Mouse (Mus musculus): ENCODE results near the gene Dld. TPM values are rescaled to one million over a fixed set of nuclear protein-coding genes. Genes with fewer than 3 reads are reported as not detected.
A peak's percentile ranks its signal among the peaks of the same experiment; 100 is the strongest.

Dld gene
- total and polyA plus RNA-seq, 3 experiments, result 85.0 to 406 (median 374) TPM

GRCm38 (mm10) chr12:31375283-31375615 lies 24.0 kb upstream of the Dld start:
- Histone ChIP-seq H3K9ac (ENCODE audit: low read depth, low read length) (no peak overlapping the region), H3K4me3 (no peak overlapping the region), H3K27ac (no peak overlapping the region), H3K36me3 (ENCODE audit: control insufficient read depth, insufficient read depth, low read length) (no peaks in the 10 kb centered on the region), H3K27me3 (ENCODE audit: control insufficient read depth, insufficient read depth, low read length) (no peaks in the 10 kb centered on the region), H3K79me2 (replicated peaks; ENCODE audit: control insufficient read depth, insufficient read depth, low read length) (no peaks in the 10 kb centered on the region), H3K4me1 (ENCODE audit: control insufficient read depth, insufficient read depth, low read length) (no peaks in the 10 kb centered on the region; the same call in 1 of the 2 replicates)
- intact Hi-C loops (cut with DNase I), result loop anchor here (10.0 kb wide), 4 partner anchors 120 to 550 kb away; partner anchors contain the start of genes Cbll1, Cog5, Dus4l and Gpr22
- 58% methylated on average over 4 of the region's 4 CpGs for WGBS
- TF ChIP-seq POLR2A (IDR thresholded peaks at IDR 0.05; ENCODE audit: insufficient read depth, low read depth, low read length) (no peak), CTCF (IDR thresholded peaks at IDR 0.05) (no peak), EP300 (IDR thresholded peaks at IDR 0.05; ENCODE audit: insufficient read depth, low read depth, low read length) (no peak)
- DNase-seq, result no peak

GRCm38 (mm10) chr12:31374603-31375282 lies 23.5 kb upstream of the Dld start:
- no peaks in the 10 kb centered on the region; the same call in 1 of the 2 replicates for H3K4me1 ChIP-seq (ENCODE audit: control insufficient read depth, insufficient read depth, low read length)
- DNase-seq, result peak; percentile 52 to 53
- no peak overlapping the region for H3K27ac ChIP-seq
- H3K9ac ChIP-seq (ENCODE audit: low read depth, low read length), result no peak overlapping the region
- no peak overlapping the region for H3K4me3 ChIP-seq
- H3K79me2 ChIP-seq (replicated peaks; ENCODE audit: control insufficient read depth, insufficient read depth, low read length), result no peaks in the 10 kb centered on the region
- no peaks in the 10 kb centered on the region for H3K27me3 ChIP-seq (ENCODE audit: control insufficient read depth, insufficient read depth, low read length)
- intact Hi-C loops (cut with DNase I), result loop anchor here (10.0 kb wide), 4 partner anchors 120 to 550 kb away; partner anchors contain the start of genes Cbll1, Cog5, Dus4l and Gpr22
- 36% methylated on average over 9 of the region's 9 CpGs for WGBS
- no peaks in the 10 kb centered on the region for H3K36me3 ChIP-seq (ENCODE audit: control insufficient read depth, insufficient read depth, low read length)
- TF ChIP-seq POLR2A (IDR thresholded peaks at IDR 0.05; ENCODE audit: insufficient read depth, low read depth, low read length), result no peak
- no peak for TF ChIP-seq EP300 (IDR thresholded peaks at IDR 0.05; ENCODE audit: insufficient read depth, low read depth, low read length)
- peak; percentile 86 for TF ChIP-seq CTCF (IDR thresholded peaks at IDR 0.05)

- no peak overlapping the region for H3K9ac ChIP-seq (ENCODE audit: low read depth, low read length)
- H3K79me2 ChIP-seq (replicated peaks; ENCODE audit: control insufficient read depth, insufficient read depth, low read length), result no peaks in the 10 kb centered on the region
- no peaks in the 10 kb centered on the region for H3K36me3 ChIP-seq (ENCODE audit: control insufficient read depth, insufficient read depth, low read length)
- intact Hi-C loops (cut with DNase I), result loop anchor here (10.0 kb wide), 4 partner anchors 125 to 555 kb away; partner anchors contain the start of genes Cbll1, Cog5, Dus4l and Gpr22
- no peak overlapping the region for H3K4me3 ChIP-seq
- TF ChIP-seq EP300 (IDR thresholded peaks at IDR 0.05; ENCODE audit: insufficient read depth, low read depth, low read length) (no peak), CTCF (IDR thresholded peaks at IDR 0.05) (peak; percentile 35), POLR2A (IDR thresholded peaks at IDR 0.05; ENCODE audit: insufficient read depth, low read depth, low read length) (no peak)
- no peak overlapping the region for H3K27ac ChIP-seq
- 46% methylated on average over 7 of the region's 7 CpGs for WGBS
- no peaks in the 10 kb centered on the region for H3K27me3 ChIP-seq (ENCODE audit: control insufficient read depth, insufficient read depth, low read length)
- H3K4me1 ChIP-seq (ENCODE audit: control insufficient read depth, insufficient read depth, low read length), result no peaks in the 10 kb centered on the region; the same call in 1 of the 2 replicates
- no peak for DNase-seq
These were observed 18.4 kb upstream of the Dld start for GRCm38 (mm10) chr12:31369656-31370055.

DNA sequence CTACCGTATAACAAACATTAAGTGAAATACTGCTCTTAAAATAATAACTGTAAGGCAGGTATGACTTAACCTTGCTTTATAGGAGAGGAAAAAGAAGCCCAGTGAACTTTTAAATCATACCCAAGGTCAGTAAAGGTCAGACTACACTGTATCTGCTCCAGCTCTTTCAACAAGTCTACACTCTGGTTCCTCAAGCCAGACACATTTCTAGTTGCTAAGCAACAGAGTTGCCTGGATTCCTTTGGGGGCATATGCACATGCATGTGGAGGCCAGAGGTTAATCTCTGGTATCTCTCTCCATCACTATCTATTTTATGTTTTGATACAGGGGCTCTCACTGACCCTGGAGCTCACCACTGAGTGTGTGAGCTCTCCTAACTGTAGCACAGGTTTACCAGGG lies 17.9 kb upstream of the Dld start:
- intact Hi-C loops (cut with DNase I), result no loop called here
- H3K79me2 ChIP-seq (replicated peaks; ENCODE audit: control insufficient read depth, insufficient read depth, low read length), result no peaks in the 10 kb centered on the region
- 98% methylated on average over 1 of the region's 1 CpGs for WGBS
- H3K9ac ChIP-seq (ENCODE audit: low read depth, low read length), result no peak overlapping the region
- H3K4me1 ChIP-seq (ENCODE audit: control insufficient read depth, insufficient read depth, low read length), result no peaks in the 10 kb centered on the region
- TF ChIP-seq EP300 (IDR thresholded peaks at IDR 0.05; ENCODE audit: insufficient read depth, low read depth, low read length), result no peak
- TF ChIP-seq POLR2A (IDR thresholded peaks at IDR 0.05; ENCODE audit: insufficient read depth, low read depth, low read length), result no peak
- TF ChIP-seq CTCF (IDR thresholded peaks at IDR 0.05), result no peak
- no peaks in the 10 kb centered on the region for H3K27me3 ChIP-seq (ENCODE audit: control insufficient read depth, insufficient read depth, low read length)
- H3K36me3 ChIP-seq (ENCODE audit: control insufficient read depth, insufficient read depth, low read length), result no peaks in the 10 kb centered on the region
- no peak for DNase-seq
- H3K27ac ChIP-seq, result no peak overlapping the region
- no peak overlapping the region for H3K4me3 ChIP-seq

DNA sequence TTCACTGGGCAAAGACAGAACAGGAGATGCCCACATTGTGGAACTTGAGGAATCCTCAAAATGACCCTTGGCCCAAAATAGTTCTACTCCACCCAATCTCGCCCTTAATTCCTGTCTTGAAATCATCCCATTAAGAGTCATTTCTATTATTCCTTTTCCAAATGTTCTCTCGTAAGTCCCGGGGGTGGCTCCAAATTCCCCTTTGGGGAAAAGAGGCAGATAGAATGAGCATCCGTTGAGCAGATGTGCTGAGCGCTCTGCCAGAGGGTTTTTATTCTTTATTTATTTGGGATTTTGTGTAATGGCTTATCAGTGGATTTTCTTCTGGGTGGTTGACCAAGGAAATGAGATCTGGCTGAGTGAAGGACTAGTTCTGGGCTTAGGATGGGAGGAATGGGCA lies 16.5 kb upstream of the Dld start:
- intact Hi-C loops (cut with DNase I), result no loop called here
- Histone ChIP-seq H3K36me3 (ENCODE audit: control insufficient read depth, insufficient read depth, low read length) (no peaks in the 10 kb centered on the region), H3K79me2 (replicated peaks; ENCODE audit: control insufficient read depth, insufficient read depth, low read length) (no peaks in the 10 kb centered on the region), H3K27me3 (ENCODE audit: control insufficient read depth, insufficient read depth, low read length) (no peaks in the 10 kb centered on the region), H3K27ac (no peak overlapping the region), H3K4me3 (no peak overlapping the region), H3K9ac (ENCODE audit: low read depth, low read length) (no peak overlapping the region), H3K4me1 (ENCODE audit: control insufficient read depth, insufficient read depth, low read length) (no peaks in the 10 kb centered on the region)
- WGBS, result 73% methylated on average over 5 of the region's 5 CpGs
- DNase-seq, result no peak
- no peak for TF ChIP-seq EP300 (IDR thresholded peaks at IDR 0.05; ENCODE audit: insufficient read depth, low read depth, low read length)
- no peak for TF ChIP-seq POLR2A (IDR thresholded peaks at IDR 0.05; ENCODE audit: insufficient read depth, low read depth, low read length)

DNA sequence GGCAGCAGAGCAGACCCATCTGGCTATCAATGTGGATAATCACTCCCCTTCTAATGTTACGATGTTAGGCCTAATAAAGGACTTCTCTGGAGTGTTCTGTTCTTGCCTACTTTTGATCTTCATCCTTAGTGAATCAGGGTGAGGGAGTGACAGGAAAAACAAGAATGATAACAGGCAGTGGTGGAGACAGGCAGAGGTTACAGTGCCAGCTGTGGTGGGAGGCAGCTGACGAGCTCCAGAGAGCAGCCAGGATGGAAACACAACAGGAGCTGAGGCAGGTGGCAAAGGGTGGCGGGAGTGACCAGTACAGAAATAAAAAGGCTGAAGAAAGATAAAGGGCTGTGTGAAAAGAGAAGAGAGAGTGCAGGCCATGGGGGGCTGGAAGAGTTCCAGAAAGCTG lies 15.2 kb upstream of the Dld start:
- Histone ChIP-seq H3K4me1 (ENCODE audit: control insufficient read depth, insufficient read depth, low read length) (no peaks in the 10 kb centered on the region), H3K27ac (no peak overlapping the region), H3K36me3 (ENCODE audit: control insufficient read depth, insufficient read depth, low read length) (no peaks in the 10 kb centered on the region), H3K79me2 (replicated peaks; ENCODE audit: control insufficient read depth, insufficient read depth, low read length) (no peaks in the 10 kb centered on the region), H3K9ac (ENCODE audit: low read depth, low read length) (no peak overlapping the region), H3K4me3 (no peak overlapping the region), H3K27me3 (ENCODE audit: control insufficient read depth, insufficient read depth, low read length) (no peaks in the 10 kb centered on the region)
- TF ChIP-seq POLR2A (IDR thresholded peaks at IDR 0.05; ENCODE audit: insufficient read depth, low read depth, low read length) (no peak), EP300 (IDR thresholded peaks at IDR 0.05; ENCODE audit: insufficient read depth, low read depth, low read length) (no peak), CTCF (IDR thresholded peaks at IDR 0.05) (no peak)
- 49% methylated on average over 3 of the region's 3 CpGs for WGBS
- intact Hi-C loops (cut with DNase I), result no loop called here
- no peak for DNase-seq

Data from heart, adult 2 months (tissue).